Mouse (Mus musculus): ENCODE measurements at regions not wholly inside any gene's neighbourhood (a gene's known extent, or its start where the extent isn't known, plus 50 kb on each side); places are given as distances from the start of the nearest gene placed in this dataset.
"Not testable (repeated sequence)": the region's sequence is repeated elsewhere in the genome, so short reads cannot be mapped to it uniquely, and the experiment has no call there.

GRCm38 (mm10) chr8:24386462-24386861 is 339.2 kb downstream of the Adam3 start:
- peak; percentile 40 for DNase-seq

GRCm38 (mm10) chr8:24383963-24384435 is 341.7 kb downstream of the Adam3 start:
- DNase-seq = no peak

- no peak for DNase-seq
These were observed 342.3 kb downstream of the Adam3 start for GRCm38 (mm10) chr8:24383130-24383962.

GRCm38 (mm10) chr8:24381666-24382253 is 343.9 kb downstream of the Adam3 start:
- no peak for DNase-seq

GRCm38 (mm10) chr8:24378070-24378469 is 347.6 kb downstream of the Adam3 start:
- DNase-seq = no peak

GRCm38 (mm10) chr8:24376846-24377245 is 348.8 kb downstream of the Adam3 start:
- DNase-seq = not testable (repeated sequence)

GRCm38 (mm10) chr8:24374503-24374902 is 351.1 kb downstream of the Adam3 start:
- no peak for DNase-seq

- no peak for DNase-seq
These were observed 353.6 kb downstream of the Adam3 start for GRCm38 (mm10) chr8:24372068-24372467.

- DNase-seq = no peak
These were observed 359.7 kb downstream of the Adam3 start for GRCm38 (mm10) chr8:24366000-24366399.

- DNase-seq = no peak
These were observed 361.0 kb downstream of the Adam3 start for GRCm38 (mm10) chr8:24364685-24365084.

- no peak for DNase-seq
These were observed 366.5 kb downstream of the Adam3 start for GRCm38 (mm10) chr8:24359022-24359600.

GRCm38 (mm10) chr8:24355146-24355545 is 370.5 kb downstream of the Adam3 start:
- no peak for DNase-seq

- DNase-seq = no peak
These were observed 371.8 kb downstream of the Adam3 start for GRCm38 (mm10) chr8:24353842-24354241.

- DNase-seq = no peak
These were observed 373.3 kb downstream of the Adam3 start for GRCm38 (mm10) chr8:24352322-24352721.

GRCm38 (mm10) chr8:24351760-24352159 is 373.9 kb downstream of the Adam3 start:
- no peak for DNase-seq

- no peak for DNase-seq
These were observed 379.1 kb downstream of the Adam3 start for GRCm38 (mm10) chr8:24346390-24347113.

- no peak for DNase-seq
These were observed 387.0 kb downstream of the Adam3 start for GRCm38 (mm10) chr8:24338694-24339093.

GRCm38 (mm10) chr8:24337635-24338034 is 388.0 kb downstream of the Adam3 start:
- no peak for DNase-seq

- DNase-seq = no peak
These were observed 389.9 kb downstream of the Adam3 start for GRCm38 (mm10) chr8:24335709-24336108.

GRCm38 (mm10) chr8:24333705-24334104 is 391.9 kb downstream of the Adam3 start:
- no peak for DNase-seq

GRCm38 (mm10) chr8:24310893-24311292 is 414.8 kb downstream of the Adam3 start:
- no peak for DNase-seq

- no peak for DNase-seq
These were observed 431.1 kb downstream of the Adam3 start for GRCm38 (mm10) chr8:24294565-24294964.

- no peak for DNase-seq
These were observed 437.8 kb downstream of the Adam3 start for GRCm38 (mm10) chr8:24287861-24288260.

Measured in gastrocnemius, postnatal 25 days (tissue).